Mouse (Mus musculus): ENCODE results near the gene D630036H23Rik. TPM values are rescaled to one million over a fixed set of nuclear protein-coding genes. Genes with fewer than 3 reads are reported as not detected.

The D630036H23Rik gene
- polyA plus RNA-seq, 1 experiment from 2014 or later, result 1.2 TPM

Other genes starting within 250 kb of the D630036H23Rik start
- gene Ankmy2, start 225.1 kb downstream of the D630036H23Rik start, polyA plus RNA-seq (2015; fragmentation: Nextera tagmentation; extraction: Ambion mirVana), result 36.9 and 39.2 TPM in 2 replicates
- gene Bzw2, start 224.1 kb downstream of the D630036H23Rik start, polyA plus RNA-seq (2015; fragmentation: Nextera tagmentation; extraction: Ambion mirVana), result 132 and 157 TPM in 2 replicates
- gene Lrrc72, start 128.8 kb downstream of the D630036H23Rik start, polyA plus RNA-seq (2015; fragmentation: Nextera tagmentation; extraction: Ambion mirVana), result not detected in 2 replicates
- gene Sostdc1, start 68.0 kb downstream of the D630036H23Rik start, polyA plus RNA-seq (2015; fragmentation: Nextera tagmentation; extraction: Ambion mirVana), result 2.3 and 3.7 TPM in 2 replicates
- 12.4 and 15.4 TPM in 2 replicates for gene Ispd, start 731 bp downstream of the D630036H23Rik start, polyA plus RNA-seq (2015; fragmentation: Nextera tagmentation; extraction: Ambion mirVana)